Mouse (Mus musculus) thymus, postnatal 36 days (tissue): ENCODE measurements around the gene Vmn2r60.
"Not testable (repeated sequence)": the region's sequence is repeated elsewhere in the genome, so short reads cannot be mapped to it uniquely, and the experiment has no call there.

ENCODE experiments used
- DNase-seq, 2 experiments: peaks; one replicate each; pipeline ENCODE4 v3.0.0; 2022; ENCODE audit warnings: mixed read lengths in 2 of 2

The Vmn2r60 gene

GRCm38 (mm10) chr7:42107470-42107869 is at the start of gene Vmn2r60:
TSS of gene Vmn2r60 (plus strand) at chr7:42107770.
- DNase-seq, result no peak

- DNase-seq, result no peak
These were observed 48.6 kb upstream of the Vmn2r60 start, which contains the start of gene Vmn2r59 for GRCm38 (mm10) chr7:42058923-42059322. TSS of gene Vmn2r59 (minus strand) at chr7:42059023.

GRCm38 (mm10) chr7:42107061-42107460 is 509 bp upstream of the Vmn2r60 start:
- not testable (repeated sequence) for DNase-seq
